Mouse (Mus musculus) effector memory CD4-positive, alpha-beta T cell, adult 7 months (primary cell): ENCODE measurements around the gene Polr1a. TPM values are rescaled to one million over a fixed set of nuclear protein-coding genes. Genes with fewer than 3 reads are reported as not detected.

Source experiments
- polyA plus RNA-seq: library from polyadenylated mRNA; unstranded; fragments of 100-300 nt; shearing (Covaris generic); gene quantifications from one replicate; pipeline ENCODE4 v1.2.1, GENCODE M21; 2017

Polr1a gene
- polyA plus RNA-seq, result 33.4 TPM

DNA sequence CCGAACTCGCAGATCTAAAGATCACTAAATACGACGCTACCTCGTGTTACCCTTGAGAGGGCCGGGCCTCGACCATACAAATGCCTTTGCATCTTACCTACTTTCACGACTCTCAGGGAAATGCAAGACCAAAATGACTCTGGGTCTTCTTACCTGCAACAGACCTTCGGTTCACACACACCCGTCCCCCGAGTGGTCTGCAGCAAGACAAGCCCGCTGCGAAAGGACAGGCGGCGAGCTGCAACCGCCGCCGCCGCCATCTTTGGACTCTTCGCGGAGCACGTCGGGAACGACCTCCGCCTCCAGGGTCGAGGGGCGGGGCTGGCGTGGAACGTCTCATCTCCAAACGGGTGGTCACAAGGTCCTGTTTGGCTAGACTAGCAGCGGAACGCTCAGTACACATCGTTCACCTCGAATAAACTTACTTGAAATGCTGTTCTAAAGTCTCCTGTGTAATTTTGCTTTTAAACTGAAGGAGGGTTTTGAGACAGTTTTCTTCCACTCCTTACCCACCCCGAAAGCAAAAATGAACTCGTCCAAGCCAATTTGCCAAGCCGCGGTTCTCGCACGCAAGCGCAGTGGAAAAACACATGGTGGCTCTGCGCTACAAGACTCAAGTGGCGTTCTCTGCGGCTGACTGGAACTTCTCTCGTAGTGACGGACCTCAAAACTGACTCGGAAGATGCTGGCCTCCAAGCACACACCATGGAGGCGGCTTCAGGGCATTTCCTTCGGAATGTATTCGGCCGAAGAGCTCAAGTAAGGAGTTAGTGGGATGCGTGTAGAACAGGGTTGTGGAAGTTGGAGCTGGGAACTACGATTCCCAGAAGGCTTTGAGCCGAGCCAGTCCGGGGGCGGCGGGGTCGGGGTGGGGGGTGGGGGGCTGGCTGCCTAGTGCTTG lies at the start of gene Polr1a, which contains the start of gene Ptcd3:
Polr1a (plus strand) TSS at position 573 of the 901 bp plus-strand sequence.
Ptcd3 (minus strand) TSS at position 270 of the 901 bp plus-strand sequence.

Other genes with a start within 250 kb of the Polr1a start
- gene Reep1, start 201.5 kb upstream of the Polr1a start, polyA plus RNA-seq, result 0.16 TPM
- gene Mrpl35, start 82.1 kb upstream of the Polr1a start, polyA plus RNA-seq, result 32.5 TPM
- 79.8 TPM for gene Immt, start 77.7 kb upstream of the Polr1a start, polyA plus RNA-seq
- 41.1 TPM for gene Ptcd3, start 303 bp upstream of the Polr1a start, polyA plus RNA-seq
- gene St3gal5, start 188.5 kb downstream of the Polr1a start, polyA plus RNA-seq, result not detected